Mouse (Mus musculus) G1E (cell line): Measurements from ENCODE around the gene Tex37.

Experiments
- CTCF ChIP-seq: IDR thresholded peaks from 2 replicates; pipeline ENCODE4 v1.5.1; 2012; ENCODE audit warnings: low read depth, low read length, inconsistent platforms, mixed read lengths
- GATA1 ChIP-seq: IDR thresholded peaks from 2 replicates; pipeline ENCODE4 v1.6.1; 2012; ENCODE audit warnings: borderline replicate concordance, low read length, inconsistent platforms, mixed read lengths
- GATA2 ChIP-seq: IDR thresholded peaks from 2 replicates; pipeline ENCODE4 v1.6.1; 2012; ENCODE audit warnings: low read depth, low read length, inconsistent platforms, borderline replicate concordance
- POLR2AphosphoS5 ChIP-seq: IDR thresholded peaks from 2 replicates; pipeline ENCODE4 v1.6.1; 2012; ENCODE audit warnings: low read depth, low read length, inconsistent platforms; ENCODE audit not compliant: insufficient replicate concordance
- TAL1 ChIP-seq: conservative IDR thresholded peaks from 2 replicates; pipeline ENCODE4 v1.6.1; 2012; ENCODE audit warnings: low read depth, low read length, inconsistent platforms, mixed read lengths

DNA sequence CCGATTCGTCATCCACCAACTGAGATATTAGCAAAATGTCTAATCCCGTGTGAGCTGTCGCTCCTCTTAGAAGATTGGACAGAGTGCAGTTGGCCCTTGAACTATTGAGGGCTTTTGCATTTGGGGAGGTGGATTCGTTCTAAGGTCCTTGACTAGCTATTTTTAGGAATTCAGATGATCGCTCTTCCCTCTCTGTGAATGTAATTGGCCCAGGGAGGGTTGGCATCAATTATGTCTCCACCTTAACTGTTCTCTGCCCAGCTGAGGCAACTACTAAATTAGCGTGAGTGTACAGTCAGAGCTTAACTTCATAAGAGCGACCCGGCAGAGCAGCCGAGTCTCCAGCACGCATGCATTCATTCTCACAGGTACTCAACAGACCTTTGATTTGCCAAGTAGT lies 30.7 kb downstream of the Tex37 start:
- TF ChIP-seq GATA1: no peak
- TF ChIP-seq CTCF: no peak
- TF ChIP-seq POLR2AphosphoS5: no peak
- TF ChIP-seq TAL1: no peak
- TF ChIP-seq GATA2: no peak
